Mouse (Mus musculus): ENCODE results near the gene Pnp. TPM values are rescaled to one million over a fixed set of nuclear protein-coding genes. Genes with fewer than 3 reads are reported as not detected.

Pnp gene
- polyA plus RNA-seq (2014; fragmentation: Illumina TruSeq; extraction: RNeasy Lipid Tissue Mini Kit (QIAGEN cat#74804); ENCODE audit: low read depth, low replicate concordance), result 19.7 TPM

DNA sequence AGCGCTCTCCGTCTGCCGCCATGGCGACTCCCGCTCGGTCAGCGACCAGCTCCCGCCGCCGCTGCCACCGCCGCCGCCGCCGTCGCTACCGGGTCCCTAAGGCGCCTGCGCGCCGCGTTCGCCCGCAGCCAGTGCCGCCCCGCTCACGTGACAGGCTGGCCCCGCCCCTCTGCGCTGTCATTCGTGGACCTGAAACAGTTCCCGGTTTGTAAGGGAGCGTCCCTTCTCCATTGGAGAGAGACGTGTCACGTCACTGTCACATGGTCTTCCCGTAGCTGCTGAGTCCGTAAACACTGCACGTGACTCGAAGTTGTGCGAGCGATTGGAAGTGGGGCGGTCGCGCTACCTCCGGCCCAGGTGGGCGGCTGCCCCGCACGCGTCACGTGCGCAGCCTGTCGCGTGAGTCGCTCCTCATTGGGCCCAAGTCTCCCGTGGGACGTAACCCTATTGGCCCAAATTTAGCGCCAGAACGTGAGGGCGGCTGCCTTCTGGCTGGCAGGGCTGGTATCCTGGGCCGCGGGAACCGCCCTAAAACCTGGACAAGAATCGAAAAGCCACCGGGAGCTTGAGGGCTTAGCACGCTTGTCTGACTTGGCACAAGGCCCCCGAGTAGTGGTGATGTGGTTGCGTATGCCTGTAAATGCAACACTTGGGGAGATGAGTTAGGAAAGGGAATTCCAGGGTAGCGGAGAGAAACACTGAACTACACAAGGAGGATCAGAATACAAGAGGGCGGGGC, at the start of gene Pnp, which contains the start of gene Pip4p1:
Gene Pnp, plus strand, starts transcription at position 329 of the 739 bp plus-strand sequence.
Gene Pip4p1, minus strand, starts transcription at position 103 of the 739 bp plus-strand sequence.

DNA sequence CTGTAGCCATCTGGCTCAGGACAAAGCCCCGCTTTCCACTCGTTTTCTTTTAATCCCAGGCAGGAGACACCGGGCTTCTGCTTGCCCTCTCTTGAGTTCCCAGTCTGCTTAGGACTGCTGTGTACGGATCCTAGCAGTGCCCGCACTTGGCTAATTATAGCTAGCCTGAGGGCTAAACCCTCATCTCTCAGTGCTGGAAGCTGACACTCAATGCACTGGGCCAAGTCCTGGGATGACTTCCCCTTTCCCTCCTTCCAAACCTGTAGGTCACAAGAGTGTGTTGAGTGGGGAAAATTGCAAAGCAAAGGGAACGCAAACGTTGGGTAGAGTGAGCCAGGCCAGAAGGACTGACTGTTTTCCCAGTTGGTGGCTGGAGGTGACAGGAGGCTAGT, 33.5 kb upstream of the Pnp start, which contains the start of gene Klhl33:
Gene Klhl33, minus strand, starts transcription at position 134 of the 392 bp plus-strand sequence.

DNA sequence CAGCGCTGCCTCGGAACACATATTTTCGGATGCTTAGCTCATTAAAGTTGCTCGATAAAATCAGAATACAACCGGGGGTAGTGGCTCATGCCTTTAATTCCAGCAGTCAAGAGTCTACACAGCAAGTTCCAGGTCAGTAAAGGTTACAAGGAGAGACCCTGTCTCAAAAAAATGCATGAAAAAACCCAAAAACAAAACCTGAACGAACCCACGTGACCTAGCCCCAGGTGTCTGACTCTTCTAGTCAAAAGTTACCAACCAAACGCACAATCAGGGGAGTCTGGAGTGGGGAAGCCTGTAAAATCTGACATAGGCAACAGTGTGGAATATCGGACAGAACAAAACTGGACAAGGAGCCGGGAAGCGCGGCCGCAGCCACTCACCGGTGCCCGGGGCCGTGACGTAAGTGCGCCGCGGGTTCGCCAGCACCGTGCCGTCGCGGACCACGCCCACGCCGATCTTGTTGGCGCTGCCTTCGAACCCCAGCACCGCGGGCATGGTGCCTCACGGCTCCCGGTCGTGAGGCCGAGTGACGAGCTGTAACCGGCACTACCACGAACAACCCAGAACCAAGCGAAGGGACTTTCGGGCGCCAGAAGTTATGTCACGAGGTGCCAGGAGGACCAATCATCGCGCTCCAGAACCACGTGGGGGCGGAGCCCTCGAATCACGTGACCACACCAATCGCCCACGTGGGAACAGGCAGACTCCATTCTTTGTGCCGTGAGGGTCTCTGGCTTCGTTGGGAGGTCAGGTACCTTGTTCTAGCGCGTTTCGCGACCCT, 6.4 kb upstream of the Pnp start, which contains the start of the genes Osgep and Apex1:
Gene Osgep, minus strand, starts transcription at position 613 of the 784 bp plus-strand sequence.
Gene Apex1, plus strand, starts transcription at position 688 of the 784 bp plus-strand sequence.

DNA sequence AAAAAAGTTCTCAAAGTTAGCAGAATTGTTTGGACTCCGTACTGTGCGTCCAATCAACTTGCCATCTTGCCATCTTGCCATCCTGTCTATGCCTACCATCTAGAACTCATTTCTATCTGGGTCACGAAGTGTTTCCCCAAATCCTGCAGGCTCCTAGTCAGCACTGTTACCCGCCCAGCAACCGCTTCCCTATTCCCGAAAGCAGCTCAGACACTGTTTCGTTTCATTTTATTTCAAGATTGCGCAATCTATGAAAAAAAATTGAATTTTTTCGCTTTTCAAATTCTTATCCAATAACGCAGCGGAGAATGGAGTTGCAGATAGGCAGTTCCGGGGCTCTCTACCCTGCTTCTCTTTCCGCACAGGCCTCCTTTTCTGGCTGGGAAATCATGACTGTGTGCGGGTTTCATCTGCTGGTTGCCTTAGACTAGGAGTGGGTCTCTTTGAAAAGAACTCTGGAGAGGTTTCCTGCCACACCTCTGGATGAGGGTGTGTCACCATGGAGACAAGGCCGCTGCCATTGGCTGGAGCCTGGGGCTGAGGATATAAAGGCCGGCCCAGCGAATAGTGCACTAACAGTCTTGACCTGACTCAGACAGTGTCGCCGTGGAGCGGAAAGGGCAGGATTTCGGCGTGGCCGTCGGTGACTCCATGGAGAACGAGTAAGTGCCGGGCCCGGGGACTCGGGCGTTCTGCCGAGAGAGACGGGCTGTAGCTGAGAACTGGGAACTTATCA, 13.2 kb downstream of the Pnp start, which contains the start of gene Gm49342:
Gene Gm49342, plus strand, starts transcription at position 586 of the 736 bp plus-strand sequence.

DNA sequence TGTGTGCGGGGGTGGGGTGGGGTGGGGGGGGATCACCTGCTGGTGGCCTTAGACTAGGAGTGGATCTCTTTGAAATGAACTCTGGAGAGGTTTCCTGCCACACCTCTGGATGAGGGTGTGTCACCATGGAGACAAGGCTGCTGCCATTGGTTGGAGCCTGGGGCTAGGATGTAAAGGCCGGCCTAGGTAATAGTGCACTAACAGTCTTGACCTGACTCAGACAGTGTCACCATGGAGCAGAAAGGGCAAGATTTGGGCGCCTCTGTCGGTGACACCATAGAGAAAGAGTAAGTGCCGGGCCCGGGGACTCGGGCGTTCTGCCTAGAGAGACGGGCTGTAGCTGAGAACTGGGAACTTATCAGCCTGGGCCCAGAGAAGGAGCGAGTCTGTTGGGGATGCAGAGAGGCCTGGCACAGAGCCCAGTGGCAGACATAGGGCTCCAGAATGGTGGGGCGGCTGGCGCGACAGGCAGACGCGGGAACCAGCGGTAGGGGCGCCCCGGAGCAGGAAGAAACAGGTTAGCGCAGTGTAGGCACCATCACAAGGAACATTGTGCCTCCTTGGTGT, 25.1 kb downstream of the Pnp start, which contains the start of gene Pnp2:
Gene Pnp2, plus strand, starts transcription at position 51 of the 567 bp plus-strand sequence.

DNA sequence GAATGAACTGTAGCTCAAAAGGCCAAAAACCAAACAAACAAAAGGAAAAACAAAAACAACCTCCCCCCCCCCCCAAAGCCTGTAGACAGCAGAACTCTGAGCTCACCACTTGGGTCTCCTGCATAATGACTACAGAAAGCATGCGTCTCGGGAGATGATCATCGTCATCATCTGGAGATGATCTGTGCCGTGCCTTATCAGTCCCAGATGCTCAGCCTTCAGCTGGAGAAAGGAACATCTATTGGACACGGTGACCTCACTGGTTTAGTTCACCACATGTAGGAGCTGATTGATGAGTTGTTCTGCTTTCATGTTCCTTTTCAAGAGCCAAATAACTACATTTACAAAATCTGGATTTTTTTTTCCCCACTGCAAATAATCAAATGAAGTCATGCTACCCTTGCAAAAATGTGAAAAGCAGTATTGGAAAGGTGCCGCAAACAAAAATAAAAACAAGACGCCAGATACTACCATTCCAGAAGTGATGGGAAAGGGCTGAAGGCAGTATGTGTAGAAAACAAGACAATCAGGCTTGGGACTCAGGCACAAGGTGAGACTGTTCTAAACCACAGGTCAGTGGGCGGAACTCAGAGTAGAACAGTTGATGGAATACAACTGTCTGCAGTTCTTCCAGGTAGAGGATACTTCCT, 76.4 kb downstream of the Pnp start, which contains the start of gene Rnase10:
Gene Rnase10, plus strand, starts transcription at position 600 of the 650 bp plus-strand sequence.

Other genes starting within 250 kb of the Pnp start
- gene Olfr747, start 237.9 kb upstream of the Pnp start, polyA plus RNA-seq (2014; fragmentation: Illumina TruSeq; extraction: RNeasy Lipid Tissue Mini Kit (QIAGEN cat#74804); ENCODE audit: low read depth, low replicate concordance), result not detected
- gene Olfr748, start 223.7 kb upstream of the Pnp start, polyA plus RNA-seq (2014; fragmentation: Illumina TruSeq; extraction: RNeasy Lipid Tissue Mini Kit (QIAGEN cat#74804); ENCODE audit: low read depth, low replicate concordance), result not detected
- not detected for gene Olfr749, start 186.0 kb upstream of the Pnp start, polyA plus RNA-seq (2014; fragmentation: Illumina TruSeq; extraction: RNeasy Lipid Tissue Mini Kit (QIAGEN cat#74804); ENCODE audit: low read depth, low replicate concordance)
- 14.7 TPM for gene Ttc5, start 145.6 kb upstream of the Pnp start, polyA plus RNA-seq (2014; fragmentation: Illumina TruSeq; extraction: RNeasy Lipid Tissue Mini Kit (QIAGEN cat#74804); ENCODE audit: low read depth, low replicate concordance)
- gene Ccnb1ip1, start 123.3 kb upstream of the Pnp start, polyA plus RNA-seq (2014; fragmentation: Illumina TruSeq; extraction: RNeasy Lipid Tissue Mini Kit (QIAGEN cat#74804); ENCODE audit: low read depth, low replicate concordance), result not detected
- gene Parp2, start 123.2 kb upstream of the Pnp start, polyA plus RNA-seq (2014; fragmentation: Illumina TruSeq; extraction: RNeasy Lipid Tissue Mini Kit (QIAGEN cat#74804); ENCODE audit: low read depth, low replicate concordance), result 27.9 TPM
- gene Tep1, start 60.5 kb upstream of the Pnp start, polyA plus RNA-seq (2014; fragmentation: Illumina TruSeq; extraction: RNeasy Lipid Tissue Mini Kit (QIAGEN cat#74804); ENCODE audit: low read depth, low replicate concordance), result 11.9 TPM
- gene Klhl33, start 33.6 kb upstream of the Pnp start, polyA plus RNA-seq (2014; fragmentation: Illumina TruSeq; extraction: RNeasy Lipid Tissue Mini Kit (QIAGEN cat#74804); ENCODE audit: low read depth, low replicate concordance), result 25.9 TPM
- gene Osgep, start 6.2 kb upstream of the Pnp start, polyA plus RNA-seq (2014; fragmentation: Illumina TruSeq; extraction: RNeasy Lipid Tissue Mini Kit (QIAGEN cat#74804); ENCODE audit: low read depth, low replicate concordance), result 91.8 TPM
- 31.2 TPM for gene Apex1, start 6.1 kb upstream of the Pnp start, polyA plus RNA-seq (2014; fragmentation: Illumina TruSeq; extraction: RNeasy Lipid Tissue Mini Kit (QIAGEN cat#74804); ENCODE audit: low read depth, low replicate concordance)
- gene Pip4p1, start 226 bp upstream of the Pnp start, polyA plus RNA-seq (2014; fragmentation: Illumina TruSeq; extraction: RNeasy Lipid Tissue Mini Kit (QIAGEN cat#74804); ENCODE audit: low read depth, low replicate concordance), result 27.1 TPM
- gene Gm49342, start 13.4 kb downstream of the Pnp start, polyA plus RNA-seq (2014; fragmentation: Illumina TruSeq; extraction: RNeasy Lipid Tissue Mini Kit (QIAGEN cat#74804); ENCODE audit: low read depth, low replicate concordance), result 15.3 TPM
- gene Pnp2, start 24.9 kb downstream of the Pnp start, polyA plus RNA-seq (2014; fragmentation: Illumina TruSeq; extraction: RNeasy Lipid Tissue Mini Kit (QIAGEN cat#74804); ENCODE audit: low read depth, low replicate concordance), result 0.60 TPM
- gene Rnase10, start 76.7 kb downstream of the Pnp start, polyA plus RNA-seq (2014; fragmentation: Illumina TruSeq; extraction: RNeasy Lipid Tissue Mini Kit (QIAGEN cat#74804); ENCODE audit: low read depth, low replicate concordance), result 0.73 TPM
- not detected for gene Rnase9, start 110.8 kb downstream of the Pnp start, polyA plus RNA-seq (2014; fragmentation: Illumina TruSeq; extraction: RNeasy Lipid Tissue Mini Kit (QIAGEN cat#74804); ENCODE audit: low read depth, low replicate concordance)
- not detected for gene Rnase11, start 119.1 kb downstream of the Pnp start, polyA plus RNA-seq (2014; fragmentation: Illumina TruSeq; extraction: RNeasy Lipid Tissue Mini Kit (QIAGEN cat#74804); ENCODE audit: low read depth, low replicate concordance)
- gene Rnase12, start 126.6 kb downstream of the Pnp start, polyA plus RNA-seq (2014; fragmentation: Illumina TruSeq; extraction: RNeasy Lipid Tissue Mini Kit (QIAGEN cat#74804); ENCODE audit: low read depth, low replicate concordance), result not detected
- not detected for gene Olfr750, start 143.4 kb downstream of the Pnp start, polyA plus RNA-seq (2014; fragmentation: Illumina TruSeq; extraction: RNeasy Lipid Tissue Mini Kit (QIAGEN cat#74804); ENCODE audit: low read depth, low replicate concordance)
- 92.6 TPM for gene Rnase4, start 160.0 kb downstream of the Pnp start, polyA plus RNA-seq (2014; fragmentation: Illumina TruSeq; extraction: RNeasy Lipid Tissue Mini Kit (QIAGEN cat#74804); ENCODE audit: low read depth, low replicate concordance)
- 10.6 TPM for gene Ang, start 160.1 kb downstream of the Pnp start, polyA plus RNA-seq (2014; fragmentation: Illumina TruSeq; extraction: RNeasy Lipid Tissue Mini Kit (QIAGEN cat#74804); ENCODE audit: low read depth, low replicate concordance)
- not detected for gene Eddm3b, start 183.3 kb downstream of the Pnp start, polyA plus RNA-seq (2014; fragmentation: Illumina TruSeq; extraction: RNeasy Lipid Tissue Mini Kit (QIAGEN cat#74804); ENCODE audit: low read depth, low replicate concordance)
- not detected for gene Rnase6, start 192.8 kb downstream of the Pnp start, polyA plus RNA-seq (2014; fragmentation: Illumina TruSeq; extraction: RNeasy Lipid Tissue Mini Kit (QIAGEN cat#74804); ENCODE audit: low read depth, low replicate concordance)
- gene Rnase1, start 215.7 kb downstream of the Pnp start, polyA plus RNA-seq (2014; fragmentation: Illumina TruSeq; extraction: RNeasy Lipid Tissue Mini Kit (QIAGEN cat#74804); ENCODE audit: low read depth, low replicate concordance), result 0.84 TPM
- not detected for gene Rnase2b, start 231.2 kb downstream of the Pnp start, polyA plus RNA-seq (2014; fragmentation: Illumina TruSeq; extraction: RNeasy Lipid Tissue Mini Kit (QIAGEN cat#74804); ENCODE audit: low read depth, low replicate concordance)